Mouse (Mus musculus) adrenal gland, postnatal 10 days (tissue): ENCODE data around the gene Pinlyp. TPM values are rescaled to one million over a fixed set of nuclear protein-coding genes. Genes with fewer than 3 reads are reported as not detected.

Experiments used
- DNase-seq: peaks from one replicate; pipeline ENCODE4 v3.0.0; 2021; ENCODE audit warnings: mixed read lengths
- long read RNA-seq, 2 experiments: library from polyadenylated mRNA; stranded (forward); transcript quantifications; one replicate each; pipeline ENCODE4 v2.0.0; 2021
- total RNA-seq, 2 experiments: library from RNA; stranded (reverse); gene quantifications; 2 replicates each; pipeline ENCODE4 v1.2.3; 2021

Pinlyp gene
- total RNA-seq = not detected
- long read RNA-seq, experiment 1, partial matches to known transcripts = 0 of 1 reads
- long read RNA-seq, experiment 1, other reads (novel, unspliced or antisense) = 1 of 1 reads
- long read RNA-seq, experiment 2 = 0 reads

- DNase-seq = no peak
Measured at GRCm38 (mm10) chr7:24546068-24546614, at the start of gene Pinlyp, which contains the start of gene Xrcc1. TSS of gene Pinlyp (minus strand) at chr7:24546118. TSS of gene Xrcc1 (plus strand) at chr7:24546289.

GRCm38 (mm10) chr7:24595464-24595863 lies 49.5 kb upstream of the Pinlyp start:
- DNase-seq = no peak

GRCm38 (mm10) chr7:24594309-24594803 lies 48.4 kb upstream of the Pinlyp start:
- no peak for DNase-seq

- peak; percentile 90 for DNase-seq
Measured at GRCm38 (mm10) chr7:24593621-24594308, 47.8 kb upstream of the Pinlyp start.

GRCm38 (mm10) chr7:24592781-24593180 lies 46.9 kb upstream of the Pinlyp start:
- DNase-seq = no peak

GRCm38 (mm10) chr7:24592163-24592562 lies 46.2 kb upstream of the Pinlyp start:
- no peak for DNase-seq

- DNase-seq = no peak
Measured at GRCm38 (mm10) chr7:24591735-24592134, 45.8 kb upstream of the Pinlyp start.

GRCm38 (mm10) chr7:24588336-24588735 lies 42.4 kb upstream of the Pinlyp start:
- DNase-seq = peak; percentile 79

- peak; percentile 61 for DNase-seq
Measured at GRCm38 (mm10) chr7:24587330-24588105, 41.6 kb upstream of the Pinlyp start, which contains the start of the genes Ethe1 and Zfp575. TSS of gene Ethe1 (plus strand) at chr7:24587543. TSS of gene Zfp575 (minus strand) at chr7:24587641.

- no peak for DNase-seq
Measured at GRCm38 (mm10) chr7:24586828-24587227, 40.9 kb upstream of the Pinlyp start.

GRCm38 (mm10) chr7:24585995-24586394 lies 40.1 kb upstream of the Pinlyp start:
- DNase-seq = no peak

GRCm38 (mm10) chr7:24584876-24585275 lies 39.0 kb upstream of the Pinlyp start:
- DNase-seq = peak; percentile 39

- no peak for DNase-seq
Measured at GRCm38 (mm10) chr7:24577811-24578210, 31.9 kb upstream of the Pinlyp start.

GRCm38 (mm10) chr7:24574224-24574796 lies 28.4 kb upstream of the Pinlyp start:
- DNase-seq = no peak

GRCm38 (mm10) chr7:24572455-24572854 lies 26.5 kb upstream of the Pinlyp start:
- DNase-seq = no peak

- DNase-seq = no peak
Measured at GRCm38 (mm10) chr7:24571071-24571470, 25.2 kb upstream of the Pinlyp start.

GRCm38 (mm10) chr7:24568512-24568911 lies 22.6 kb upstream of the Pinlyp start:
- DNase-seq = no peak

GRCm38 (mm10) chr7:24566206-24566605 lies 20.3 kb upstream of the Pinlyp start:
- DNase-seq = no peak

GRCm38 (mm10) chr7:24565627-24566026 lies 19.7 kb upstream of the Pinlyp start:
- no peak for DNase-seq

- peak; percentile 88 for DNase-seq
Measured at GRCm38 (mm10) chr7:24564607-24565265, 18.8 kb upstream of the Pinlyp start.

- no peak for DNase-seq
Measured at GRCm38 (mm10) chr7:24563837-24564206, 17.9 kb upstream of the Pinlyp start.
